Mouse (Mus musculus) retina, adult 2 months (tissue): ENCODE measurements at regions not wholly inside any gene's neighbourhood (a gene's known extent, or its start where the extent isn't known, plus 50 kb on each side); places are given as distances from the start of the nearest gene placed in this dataset.
A peak's percentile ranks its signal among the peaks of the same experiment; 100 is the strongest.

Experiments
- DNase-seq: peaks from one replicate; pipeline ENCODE4 v3.0.0-alpha.2; 2012; ENCODE audit warnings: low read depth, low spot score

DNA sequence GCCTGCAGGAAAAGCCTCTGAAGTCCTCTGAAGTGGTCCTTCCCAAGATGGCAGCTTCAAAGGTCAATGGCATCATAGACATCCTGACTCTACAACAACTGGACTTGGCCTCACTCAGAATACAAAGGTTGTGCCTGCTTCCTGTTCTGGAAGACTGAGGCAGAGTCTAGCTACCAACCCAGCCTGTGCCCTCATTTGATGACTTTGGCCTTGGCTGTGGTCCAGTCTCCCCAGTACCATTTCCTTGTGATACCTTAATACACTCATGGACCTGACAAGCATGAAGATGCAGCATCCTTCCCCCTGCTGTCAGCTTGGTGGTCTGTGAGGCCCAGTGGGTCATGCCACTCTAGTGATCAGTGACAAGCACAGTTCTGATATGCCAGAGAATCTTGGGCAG, 130.6 kb downstream of the Gm4791 start:
- DNase-seq: no peak

- DNase-seq: no peak
These were observed 134.9 kb downstream of the Gm4791 start for GRCm38 (mm10) chr9:47133454-47133853.

DNA sequence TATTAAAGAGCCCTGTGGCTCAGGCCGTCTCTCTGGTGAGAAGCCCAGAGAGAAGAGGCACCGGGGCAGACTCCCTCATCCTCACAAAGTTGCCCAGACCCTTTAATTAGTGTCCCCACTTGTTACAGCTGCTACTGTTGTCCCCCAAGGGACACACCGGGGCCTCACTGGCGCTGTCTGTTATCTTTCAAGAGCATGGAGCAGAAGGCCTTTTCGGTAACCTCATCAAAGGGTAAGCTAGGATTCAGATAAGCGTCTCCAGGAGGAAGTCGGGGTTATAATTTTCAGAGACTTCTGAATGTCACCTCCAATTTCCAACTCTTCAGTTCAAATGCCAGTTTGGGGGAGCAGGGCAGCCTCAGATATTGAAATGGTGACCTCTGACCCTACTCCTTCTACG, 135.3 kb downstream of the Gm4791 start:
- no peak for DNase-seq

- no peak for DNase-seq
These were observed 135.9 kb downstream of the Gm4791 start for GRCm38 (mm10) chr9:47134479-47134878.

- DNase-seq: no peak
These were observed 138.1 kb downstream of the Gm4791 start for GRCm38 (mm10) chr9:47136641-47137040.

GRCm38 (mm10) chr9:47153471-47153870, 154.9 kb downstream of the Gm4791 start:
- DNase-seq: no peak

- no peak for DNase-seq
These were observed 167.1 kb downstream of the Gm4791 start for GRCm38 (mm10) chr9:47165480-47166131.

DNA sequence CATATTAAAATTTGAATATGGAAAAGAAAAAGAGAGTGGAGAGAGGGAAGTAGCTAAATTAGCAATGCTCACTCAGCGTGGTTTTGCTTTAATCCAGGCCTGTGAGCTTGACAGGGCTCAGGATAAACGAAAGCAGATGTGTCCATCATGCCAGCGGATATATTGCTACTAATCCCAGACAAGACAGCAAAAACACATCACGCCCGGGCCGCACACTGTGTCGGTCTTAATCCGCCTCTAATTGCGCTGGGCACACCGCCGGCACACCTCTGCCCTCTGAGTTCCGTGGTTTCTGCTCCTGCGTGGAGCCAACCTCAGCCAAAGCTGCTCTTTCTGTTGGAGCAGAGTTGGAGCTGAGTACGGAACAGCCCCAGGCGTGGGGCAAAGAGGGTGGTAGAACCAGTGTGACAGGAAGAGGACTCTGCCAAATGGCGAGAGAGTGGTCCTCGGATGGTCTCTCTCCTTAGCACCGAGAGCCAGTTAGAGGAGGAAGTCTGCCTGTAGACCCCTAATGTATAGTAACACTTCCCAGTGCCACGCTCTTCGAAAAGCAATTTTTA, 169.2 kb downstream of the Gm4791 start:
- DNase-seq: no peak

DNA sequence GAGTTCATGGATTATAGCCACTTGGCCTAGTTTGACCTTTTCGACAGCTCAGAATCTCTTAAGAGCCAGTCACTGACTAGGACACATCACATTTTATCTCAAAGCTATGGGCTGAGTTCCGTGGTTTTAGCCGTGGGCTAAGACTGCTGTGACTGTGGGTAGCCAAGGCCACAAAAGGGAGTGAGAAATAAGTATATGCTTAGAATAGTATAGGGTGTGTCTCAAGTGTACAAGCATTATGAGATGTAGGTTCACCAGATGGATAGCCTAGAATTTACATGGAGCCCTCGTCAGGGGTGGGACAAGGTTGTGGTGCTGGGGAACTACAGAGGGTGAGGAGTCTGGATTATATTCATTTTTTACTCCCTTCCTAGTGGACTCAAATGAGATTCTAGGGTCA, 177.5 kb downstream of the Gm4791 start:
- DNase-seq: no peak

GRCm38 (mm10) chr9:47218101-47218500, 219.6 kb downstream of the Gm4791 start:
- no peak for DNase-seq

DNA sequence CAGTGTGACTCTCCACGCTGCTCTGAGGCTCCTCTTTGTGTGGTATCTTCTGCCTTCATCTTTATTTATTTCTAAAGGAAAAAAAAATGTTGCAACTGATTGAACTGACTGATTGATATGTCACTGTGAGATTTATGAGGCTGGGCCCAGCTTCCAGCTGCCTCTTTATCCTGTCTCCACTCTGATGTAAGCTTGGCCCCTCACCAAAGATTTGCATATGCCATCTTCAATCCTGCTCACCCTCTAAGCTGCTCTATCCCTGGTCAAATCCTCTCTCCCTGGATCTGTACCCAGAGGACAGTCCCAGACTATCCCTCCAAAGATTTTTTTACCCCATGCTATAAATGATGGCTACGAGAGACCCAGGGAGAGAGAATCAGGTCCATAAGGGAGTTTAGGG, 225.0 kb downstream of the Gm4791 start:
- peak; percentile 22 for DNase-seq

- no peak for DNase-seq
These were observed 225.7 kb downstream of the Gm4791 start for GRCm38 (mm10) chr9:47224249-47224648.

GRCm38 (mm10) chr9:47226476-47227271, 228.1 kb downstream of the Gm4791 start:
- DNase-seq: no peak

DNA sequence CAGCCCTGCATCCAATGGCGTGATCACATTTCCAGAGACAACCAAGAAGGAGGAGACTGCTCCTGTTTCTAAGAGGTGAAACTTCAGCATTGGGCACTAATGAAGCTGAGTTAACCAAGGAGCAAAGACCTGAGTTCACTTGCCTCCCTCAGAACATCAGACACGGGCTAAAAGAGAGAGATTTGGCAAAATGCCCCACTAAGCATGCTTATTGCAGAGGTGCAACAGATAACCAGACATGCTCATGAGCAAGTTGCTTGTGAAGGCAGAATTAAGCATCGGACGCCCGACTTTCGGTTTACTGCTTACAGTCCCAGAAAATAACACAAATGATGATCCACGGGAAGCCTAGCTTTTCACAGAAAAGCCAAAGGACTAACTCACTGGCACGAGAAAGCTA, 228.8 kb downstream of the Gm4791 start:
- DNase-seq: no peak

DNA sequence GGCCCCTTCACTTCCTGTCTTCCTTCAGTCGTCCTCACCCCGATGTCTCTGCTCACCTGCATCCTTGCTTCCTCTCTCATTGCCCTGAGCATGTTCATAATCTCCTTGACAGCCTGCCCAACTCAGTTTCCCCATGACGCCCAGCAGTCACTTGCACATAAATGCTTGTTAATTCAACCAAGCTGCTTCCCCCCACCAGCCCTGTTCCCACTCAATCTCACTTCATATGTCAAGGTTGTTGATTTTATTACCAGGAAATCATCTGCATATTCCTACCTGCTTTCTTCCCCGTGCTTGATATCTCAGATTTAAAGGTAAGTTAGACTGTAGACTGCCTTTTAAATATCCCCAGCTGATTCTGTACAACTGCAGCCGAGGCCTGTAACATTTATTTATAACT, 230.2 kb downstream of the Gm4791 start:
- DNase-seq: no peak

GRCm38 (mm10) chr9:47229296-47229695, 230.8 kb downstream of the Gm4791 start:
- no peak for DNase-seq

DNA sequence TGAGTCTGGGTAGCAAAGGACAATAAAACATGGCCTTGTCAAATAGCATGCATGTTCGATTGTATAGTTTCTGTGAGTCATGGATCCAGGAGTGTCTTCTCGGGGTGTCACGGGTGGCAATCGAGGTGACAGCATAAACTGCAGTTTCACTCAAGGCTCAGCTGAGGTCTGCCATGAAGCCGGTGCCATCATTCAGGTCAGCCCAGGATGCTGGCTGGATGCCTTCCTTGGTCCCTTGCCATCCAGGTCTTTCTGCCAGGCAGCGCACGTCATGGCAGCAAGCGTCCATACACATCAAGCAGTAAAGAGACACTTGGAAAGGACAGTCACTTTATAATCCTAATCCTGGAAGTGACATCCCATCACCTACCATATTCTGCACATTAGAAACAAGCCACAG, 242.4 kb downstream of the Gm4791 start:
- DNase-seq: no peak

DNA sequence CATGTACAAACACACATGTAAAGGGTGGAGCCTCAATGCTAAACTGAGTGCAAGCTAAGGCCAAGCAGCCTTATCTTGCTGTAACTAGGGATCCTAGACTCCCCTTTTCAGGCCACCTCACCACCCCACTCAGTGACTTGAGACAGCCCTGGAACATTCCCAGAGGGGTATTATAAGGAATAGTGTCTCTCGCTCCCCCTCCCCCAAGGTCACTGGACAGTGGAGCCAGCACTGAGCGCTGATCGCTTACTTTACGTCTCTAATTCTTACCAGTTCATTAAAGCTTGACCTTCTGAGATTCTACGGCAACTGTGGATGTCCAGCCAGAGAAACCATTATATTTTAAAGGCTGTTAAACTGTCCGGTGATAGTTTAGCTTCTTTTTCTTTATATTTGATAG, 243.5 kb downstream of the Gm4791 start:
- DNase-seq: no peak

- no peak for DNase-seq
These were observed 244.0 kb downstream of the Gm4791 start for GRCm38 (mm10) chr9:47242526-47242925.

GRCm38 (mm10) chr9:47249029-47249428, 250.5 kb downstream of the Gm4791 start:
- DNase-seq: no peak

- no peak for DNase-seq
These were observed 252.6 kb downstream of the Gm4791 start for GRCm38 (mm10) chr9:47251160-47251559.

DNA sequence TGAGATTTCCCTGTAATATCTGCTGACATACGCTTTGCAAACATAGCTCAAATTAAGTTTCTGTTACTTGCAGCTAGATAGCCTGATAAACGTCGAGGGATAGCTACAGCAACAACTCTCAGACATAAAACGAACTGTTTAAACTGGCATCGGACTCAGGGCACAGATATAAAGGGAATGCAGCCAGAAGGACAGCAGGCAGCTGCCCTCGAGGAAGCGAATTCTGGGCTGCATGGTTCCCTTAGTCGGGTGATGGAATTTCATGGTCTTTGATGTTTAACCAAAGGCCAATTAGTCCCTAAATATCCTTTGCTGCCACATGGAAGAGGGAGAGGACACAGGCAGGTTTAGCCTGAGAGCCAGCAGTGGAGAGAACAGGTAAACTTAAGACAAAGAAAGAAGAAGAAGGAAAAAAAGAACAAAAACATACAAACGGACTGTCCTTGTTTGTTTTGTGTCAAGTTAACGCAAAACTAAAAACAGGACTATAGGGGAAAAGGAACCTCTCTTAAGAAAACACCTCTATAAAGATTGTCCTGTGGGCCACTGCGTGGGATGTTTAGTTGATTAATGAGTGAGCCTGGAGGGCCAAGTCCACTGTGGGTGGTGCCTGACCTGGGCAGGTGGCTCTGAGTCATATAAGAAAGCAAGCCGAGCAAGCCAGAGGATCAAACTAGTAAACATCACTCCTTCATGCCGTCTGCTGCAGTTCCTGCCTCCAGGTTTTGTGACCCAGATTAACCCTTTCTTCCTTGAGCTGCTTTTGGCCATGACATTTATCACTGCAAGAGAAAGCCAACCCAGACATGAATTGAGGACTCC, 255.5 kb downstream of the Gm4791 start:
- no peak for DNase-seq
